In genomic region chr2:167277026-167277425, GRCm38 (mm10) we compare ENCODE assay signal across 12 mouse cellular contexts. TPM values are rescaled to one million over a fixed set of nuclear protein-coding genes. Genes with fewer than 3 reads are reported as not detected.
DNase-seq lines count a peak whose midpoint lies in the region; ATAC-seq and TF ChIP-seq lines count a peak whose summit lies in the region.
"Had no signal": no experiment of that assay in that cellular context is flagged by ENCODE, and none has a peak within 500 bp of the region (broad histone marks: within the 10 kb centered on the region; RNA-seq: fewer than 3 reads in every experiment).

No protein-coding gene starts in this region.

- H3K9me3 ChIP-seq in heart, embryonic 12.5 days (replicated peaks) = no peaks in the 10 kb centered on the region
- H3K9me3 ChIP-seq in forebrain, postnatal 0 days (ENCODE audit: low read length) = no peaks in the 10 kb centered on the region
- H3K9me3 ChIP-seq in stomach, postnatal 0 days (ENCODE audit: control insufficient read depth, low read length) = no peaks in the 10 kb centered on the region

- no peaks in the 10 kb centered on the region for H3K36me3 ChIP-seq in heart, embryonic 12.5 days
- no peaks in the 10 kb centered on the region for H3K36me3 ChIP-seq in forebrain, postnatal 0 days (ENCODE audit: insufficient read depth)
- no peaks in the 10 kb centered on the region for H3K36me3 ChIP-seq in stomach, postnatal 0 days (ENCODE audit: control insufficient read depth, insufficient read depth, low read length)

- ATAC-seq in heart, embryonic 12.5 days (ENCODE audit: insufficient number of reproducible peaks, low FRiP score) = no peak
- no peak for ATAC-seq in forebrain, postnatal 0 days
- no peak for ATAC-seq in stomach, postnatal 0 days (ENCODE audit: low FRiP score, low TSS enrichment)
- ATAC-seq: forebrain, embryonic 16.5 days had no signal

- no peak overlapping the region for H3K9ac ChIP-seq in heart, embryonic 12.5 days
- H3K9ac ChIP-seq in forebrain, postnatal 0 days = no peak overlapping the region
- H3K9ac ChIP-seq in stomach, postnatal 0 days (ENCODE audit: low read length) = no peak overlapping the region
- H3K9ac ChIP-seq: liver, embryonic 14.5 days had no signal

- H3K4me1 ChIP-seq in heart, embryonic 12.5 days (replicated peaks) = 0 out of 2 replicates have a peak, but pooled peaks cover 6% of the 10 kb centered on the region
- no peaks in the 10 kb centered on the region for H3K4me1 ChIP-seq in lung, adult 2 months (ENCODE audit: control insufficient read depth, insufficient read depth, low read length)
- no peaks in the 10 kb centered on the region for H3K4me1 ChIP-seq in forebrain, postnatal 0 days (ENCODE audit: insufficient read depth)
- no peaks in the 10 kb centered on the region for H3K4me1 ChIP-seq in stomach, postnatal 0 days (replicated peaks; ENCODE audit: control insufficient read depth, insufficient read depth)

- no peak for TF ChIP-seq EP300 in stomach, postnatal 0 days (optimal IDR thresholded peaks at IDR 0.05)

- no peak overlapping the region for H3K4me2 ChIP-seq in heart, embryonic 12.5 days
- H3K4me2 ChIP-seq in forebrain, postnatal 0 days (ENCODE audit: low read depth) = no peak overlapping the region
- H3K4me2 ChIP-seq in stomach, postnatal 0 days (replicated peaks; ENCODE audit: low read depth) = no peak overlapping the region

- H3K27me3 ChIP-seq in heart, embryonic 12.5 days (replicated peaks) = 0 out of 2 replicates have a peak, but pooled peaks cover 7% of the 10 kb centered on the region
- no peaks in the 10 kb centered on the region for H3K27me3 ChIP-seq in forebrain, postnatal 0 days (ENCODE audit: insufficient read depth, low read length)
- no peaks in the 10 kb centered on the region for H3K27me3 ChIP-seq in stomach, postnatal 0 days (ENCODE audit: control insufficient read depth, insufficient read depth, low read length)

- no peak for TF ChIP-seq CTCF in lung, adult 2 months (IDR thresholded peaks at IDR 0.05; ENCODE audit: insufficient read depth, low read length)
- TF ChIP-seq CTCF in forebrain, postnatal 0 days (IDR thresholded peaks at IDR 0.05; ENCODE audit: low read depth) = no peak
- TF ChIP-seq CTCF in stomach, postnatal 0 days (IDR thresholded peaks at IDR 0.05; ENCODE audit: low read depth) = no peak

- 80% methylated on average over 13 of the region's 13 CpGs for WGBS in heart, embryonic 12.5 days
- WGBS in lung, adult 2 months = 71% methylated on average over 13 of the region's 13 CpGs
- 61% methylated on average over 13 of the region's 13 CpGs for WGBS in forebrain, postnatal 0 days
- 79% methylated on average over 13 of the region's 13 CpGs for WGBS in stomach, postnatal 0 days

- TF ChIP-seq POLR2A in lung, adult 2 months (IDR thresholded peaks at IDR 0.05; ENCODE audit: borderline replicate concordance, extremely low read depth, low read depth, low read length) = no peak

- no peak overlapping the region for H3K27ac ChIP-seq in heart, embryonic 12.5 days (ENCODE audit: poor library complexity, severe bottlenecking)
- H3K27ac ChIP-seq in forebrain, postnatal 0 days (ENCODE audit: low read depth, low read length) = no peak overlapping the region
- no peak overlapping the region for H3K27ac ChIP-seq in stomach, postnatal 0 days (replicated peaks)
- H3K27ac ChIP-seq: liver, embryonic 14.5 days had no signal

- intact Hi-C loops in heart, postnatal 25 days (cut with DNase I) = no loop called here

- no peak overlapping the region for H3K4me3 ChIP-seq in heart, embryonic 12.5 days
- H3K4me3 ChIP-seq in lung, adult 2 months (replicated peaks; ENCODE audit: extremely low read depth, low read depth, low read length) = no peak overlapping the region
- H3K4me3 ChIP-seq in forebrain, postnatal 0 days (ENCODE audit: low read depth, low read length) = no peak overlapping the region
- no peak overlapping the region for H3K4me3 ChIP-seq in stomach, postnatal 0 days (ENCODE audit: low read depth, low read length)

- peak; percentile 0 for DNase-seq in heart, postnatal 25 days (ENCODE audit: low spot score)
- peak; percentile 3 for DNase-seq in lung, adult 2 months
- DNase-seq in lung, postnatal 14 days = no peak
- DNase-seq in B cell, adult 2 months = peak; percentile 0
- DNase-seq in adrenal gland, postnatal 14 days = peak; percentile 3
- DNase-seq in forebrain, postnatal 0 days = no peak
- no peak for DNase-seq in stomach, postnatal 0 days (ENCODE audit: low spot score)
- DNase-seq: right cerebral cortex, postnatal 14 days had no signal

RNA-seq across cellular contexts. Expression of gene Ptgis, which starts 36.6 kb away (rescaled TPM):
- 10 to 100 TPM; 18.8 to 24.6 TPM for total RNA-seq in heart, postnatal 25 days (2021)
- 22.5 and 22.9 TPM in 2 replicates for polyA plus RNA-seq in heart, embryonic 12.5 days (2016; fragmentation: Nextera tagmentation; extraction: Ambion mirVana)
- 105 and 162 TPM in 2 replicates for polyA plus RNA-seq in lung, adult 2 months (2012; rRNA removed)
- total RNA-seq in adrenal gland, postnatal 14 days (2021) = 17.1 and 20.4 TPM in 2 replicates
- 2.5 and 4.0 TPM in 2 replicates for total RNA-seq in forebrain, postnatal 0 days (2014; rRNA removed)
- 2.5 and 2.8 TPM in 2 replicates for polyA plus RNA-seq in forebrain, postnatal 0 days (2015; fragmentation: Nextera tagmentation; extraction: Ambion mirVana)
- polyA plus RNA-seq in stomach, postnatal 0 days (2015; fragmentation: Nextera tagmentation; extraction: Ambion mirVana) = 21.9 and 26.7 TPM in 2 replicates
- total RNA-seq: monocyte, adult 5-6 weeks had no signal

Comparison
In these comparisons a context has a peak if more than half of its experiments do, and no peak if none do; other contexts are left out.
1. DNase-seq: peak in heart, postnatal 25 days (single experiment), lung, adult 2 months (single experiment), B cell, adult 2 months (2 of 2) and adrenal gland, postnatal 14 days (single experiment); none in lung, postnatal 14 days (single experiment), forebrain, postnatal 0 days (single experiment) and stomach, postnatal 0 days (single experiment).